Mouse (Mus musculus) heart, embryonic 14.5 days (tissue): ENCODE results near the gene Akap8. TPM values are rescaled to one million over a fixed set of nuclear protein-coding genes. Genes with fewer than 3 reads are reported as not detected.
A peak's percentile ranks its signal among the peaks of the same experiment; 100 is the strongest.

ENCODE experiments used
- ATAC-seq: fragments of 200-750 bp; cut with Nextera tagmentation; 2 replicates; pipeline ENCODE4 v1.8.0; 2017; ENCODE audit warnings: low read depth, moderate TSS enrichment; ENCODE audit not compliant: insufficient number of reproducible peaks, insufficient read depth, low FRiP score
- H3K27ac ChIP-seq, 2 experiments: fragments of 200-500 bp in 1 of 2; fragments of 300-500 bp in 1 of 2; sonication (generic) in 1 of 2; replicated peaks in 1 of 2; 2 replicates each; pipeline ENCODE4 v1.5.1; 2012 to 2014; ENCODE audit warnings: low read depth in 2 of 2, low read length in 2 of 2, control low read depth in 1 of 2, mild to moderate bottlenecking in 1 of 2, mixed read lengths in 1 of 2; ENCODE audit not compliant: control insufficient read depth in 1 of 2, insufficient read depth in 1 of 2
- H3K27me3 ChIP-seq: fragments of 300-500 bp; sonication (generic); 2 replicates; pipeline ENCODE4 v1.6.1; 2014; ENCODE audit warnings: mild to moderate bottlenecking, low read length, control low read depth; ENCODE audit not compliant: control insufficient read depth, insufficient read depth
- H3K36me3 ChIP-seq: fragments of 300-500 bp; sonication (generic); 2 replicates; pipeline ENCODE4 v1.6.1; 2014; ENCODE audit warnings: mild to moderate bottlenecking, control low read depth, low read length, mixed read lengths; ENCODE audit not compliant: control insufficient read depth, insufficient read depth
- H3K4me1 ChIP-seq, 2 experiments: fragments of 200-500 bp in 1 of 2; fragments of 300-500 bp in 1 of 2; sonication (generic) in 1 of 2; 2 replicates each; pipeline ENCODE4 v1.6.1; 2012 to 2014; ENCODE audit warnings: low read length in 2 of 2, control low read depth in 1 of 2, mixed read lengths in 1 of 2; ENCODE audit not compliant: control insufficient read depth in 2 of 2, insufficient read depth in 2 of 2
- H3K4me2 ChIP-seq: fragments of 300-500 bp; sonication (generic); 2 replicates; pipeline ENCODE4 v1.6.1; 2014; ENCODE audit warnings: mild to moderate bottlenecking, low read length
- H3K4me3 ChIP-seq, 2 experiments: fragments of 200-500 bp in 1 of 2; fragments of 300-500 bp in 1 of 2; sonication (generic) in 1 of 2; 2 replicates each; pipeline ENCODE4 v1.5.1; 2012 to 2014; ENCODE audit warnings: low read length in 2 of 2, mild to moderate bottlenecking in 2 of 2, control low read depth in 1 of 2, low read depth in 1 of 2, moderate library complexity in 1 of 2; ENCODE audit not compliant: control insufficient read depth in 1 of 2, insufficient read depth in 1 of 2
- H3K9ac ChIP-seq: fragments of 300-500 bp; sonication (generic); 2 replicates; pipeline ENCODE4 v1.6.1; 2014; ENCODE audit warnings: mild to moderate bottlenecking, low read length
- H3K9me3 ChIP-seq: fragments of 300-500 bp; sonication (generic); 2 replicates; pipeline ENCODE4 v1.6.1; 2016; ENCODE audit warnings: low read length, control low read depth; ENCODE audit not compliant: control insufficient read depth
- WGBS: fragments of 180-500 bp; shearing (Covaris S2); extraction: QIAGEN DNeasy Blood & Tissue Kit; methylation state at CpG from one replicate; pipeline ENCODE4 v1.1.7; 2014; 5-methylcytosine and 5-hydroxymethylcytosine counted together
- polyA plus RNA-seq: library from polyadenylated mRNA; unstranded; fragments of >200 nt; fragmentation: Nextera tagmentation; extraction: Ambion mirVana; gene quantifications from 2 replicates; pipeline ENCODE4 v1.2.1, GENCODE M21; 2014

Akap8 gene
- polyA plus RNA-seq, 1 experiment from 2014 or later: 34.9 TPM

- 11% methylated on average over 6 of the region's 6 CpGs for WGBS
- Histone ChIP-seq H3K4me1 (peaks cover 3 to 18% of the 10 kb centered on the region in 2 experiments; a peak in 3 of 4 replicates), H3K27ac (peak overlapping the region; percentile 89 to 92), H3K9me3 (no peaks in the 10 kb centered on the region), H3K27me3 (no peaks in the 10 kb centered on the region), H3K9ac (peak overlapping the region; percentile 94), H3K4me2 (peak overlapping the region; percentile 94), H3K4me3 (peak overlapping the region; percentile 74 to 87), H3K36me3 (peaks cover 48% of the 10 kb centered on the region)
- ATAC-seq: no peak
Measured at GRCm38 (mm10) chr17:32321836-32322235, 798 bp upstream of the Akap8 start.

GRCm38 (mm10) chr17:32321390-32321734, 324 bp upstream of the Akap8 start:
- Histone ChIP-seq H3K4me3 (peak overlapping the region; percentile 74 to 87), H3K9ac (peak overlapping the region; percentile 94), H3K27ac (peak overlapping the region; percentile 89 to 92), H3K4me2 (peak overlapping the region; percentile 94), H3K36me3 (peaks cover 48% of the 10 kb centered on the region), H3K4me1 (peaks cover 3 to 18% of the 10 kb centered on the region in 2 experiments; a peak in 3 of 4 replicates), H3K9me3 (no peaks in the 10 kb centered on the region), H3K27me3 (no peaks in the 10 kb centered on the region)
- WGBS: 1% methylated on average over 23 of the region's 23 CpGs
- ATAC-seq: peak; percentile 62

GRCm38 (mm10) chr17:32319950-32320349, 1.1 kb downstream of the Akap8 start:
- Histone ChIP-seq H3K27ac (peak overlapping the region; percentile 88 to 89), H3K9me3 (no peaks in the 10 kb centered on the region), H3K36me3 (peaks cover 51% of the 10 kb centered on the region), H3K4me3 (peak overlapping the region; percentile 69 to 87), H3K4me1 (peaks cover 3 to 18% of the 10 kb centered on the region in 2 experiments; a peak in 3 of 4 replicates), H3K27me3 (no peaks in the 10 kb centered on the region), H3K4me2 (peak overlapping the region; percentile 94), H3K9ac (peak overlapping the region; percentile 94)
- 0% methylated on average over 7 of the region's 7 CpGs for WGBS
- ATAC-seq: no peak

GRCm38 (mm10) chr17:32317708-32318107, 3.3 kb downstream of the Akap8 start:
- ATAC-seq: no peak
- no peak overlapping the region for H3K4me3 ChIP-seq
- H3K36me3 ChIP-seq: peaks cover 60% of the 10 kb centered on the region
- no peak overlapping the region for H3K9ac ChIP-seq
- no peak overlapping the region for H3K27ac ChIP-seq
- H3K27me3 ChIP-seq: no peaks in the 10 kb centered on the region
- no peaks in the 10 kb centered on the region for H3K9me3 ChIP-seq
- H3K4me2 ChIP-seq: no peak overlapping the region
- WGBS: 87% methylated on average over 3 of the region's 3 CpGs
- H3K4me1 ChIP-seq: peaks cover 3 to 18% of the 10 kb centered on the region in 2 experiments; a peak in 3 of 4 replicates

GRCm38 (mm10) chr17:32317032-32317431, 4.0 kb downstream of the Akap8 start:
- Histone ChIP-seq H3K4me1 (peaks cover 2 to 15% of the 10 kb centered on the region in 2 experiments; a peak in 3 of 4 replicates), H3K36me3 (peaks cover 67% of the 10 kb centered on the region), H3K4me3 (no peak overlapping the region), H3K27ac (no peak overlapping the region), H3K27me3 (no peaks in the 10 kb centered on the region), H3K4me2 (no peak overlapping the region), H3K9me3 (no peaks in the 10 kb centered on the region), H3K9ac (no peak overlapping the region)
- ATAC-seq: no peak
- 95% methylated on average over 8 of the region's 8 CpGs for WGBS

- Histone ChIP-seq H3K4me2 (no peak overlapping the region), H3K4me3 (no peak overlapping the region), H3K27me3 (no peaks in the 10 kb centered on the region), H3K4me1 (peaks cover 2 to 11% of the 10 kb centered on the region in 2 experiments; a peak in 3 of 4 replicates), H3K36me3 (peaks cover 81% of the 10 kb centered on the region), H3K27ac (no peak overlapping the region), H3K9ac (no peak overlapping the region), H3K9me3 (no peaks in the 10 kb centered on the region)
- no peak for ATAC-seq
- WGBS: 89% methylated on average over 5 of the region's 5 CpGs
Measured at GRCm38 (mm10) chr17:32315560-32315959, 5.5 kb downstream of the Akap8 start.

GRCm38 (mm10) chr17:32313892-32314291, 7.1 kb downstream of the Akap8 start:
- ATAC-seq: no peak
- peaks cover 98% of the 10 kb centered on the region for H3K36me3 ChIP-seq
- WGBS: 60% methylated on average over 5 of the region's 5 CpGs
- peaks cover 0 to 6% of the 10 kb centered on the region in 2 experiments; a peak in 2 of 4 replicates for H3K4me1 ChIP-seq
- no peaks in the 10 kb centered on the region for H3K27me3 ChIP-seq
- no peak overlapping the region for H3K9ac ChIP-seq
- no peaks in the 10 kb centered on the region for H3K9me3 ChIP-seq
- no peak overlapping the region for H3K27ac ChIP-seq
- no peak overlapping the region for H3K4me3 ChIP-seq
- no peak overlapping the region for H3K4me2 ChIP-seq

- Histone ChIP-seq H3K9ac (no peak overlapping the region), H3K27ac (no peak overlapping the region), H3K4me2 (no peak overlapping the region), H3K4me1 (no peaks in the 10 kb centered on the region), H3K36me3 (peaks cover 100% of the 10 kb centered on the region), H3K27me3 (no peaks in the 10 kb centered on the region), H3K9me3 (no peaks in the 10 kb centered on the region), H3K4me3 (no peak overlapping the region)
- no peak for ATAC-seq
- 92% methylated on average over 8 of the region's 8 CpGs for WGBS
Measured at GRCm38 (mm10) chr17:32312801-32313200, 8.2 kb downstream of the Akap8 start.
